In genomic region chr17:26251886-26252538, GRCm38 (mm10) we compare ENCODE assay signal across 8 mouse cellular contexts. TPM values are rescaled to one million over a fixed set of nuclear protein-coding genes. Genes with fewer than 3 reads are reported as not detected.
DNase-seq lines count a peak whose midpoint lies in the region; ATAC-seq lines count a peak whose summit lies in the region.

No protein-coding gene starts in this region.

- DNase-seq in lung, postnatal 36 days, result no peak
- no peak for DNase-seq in limb, embryonic 11.5 days (ENCODE audit: low spot score)
- DNase-seq in frontal cortex, postnatal 14 days (ENCODE audit: low spot score in 2 of 2), result no peak
- DNase-seq in thymus, postnatal 10 days (ENCODE audit: low spot score in 2 of 2), result no peak
- DNase-seq in adrenal gland, postnatal 25 days, result no peak

- no peak for ATAC-seq in lung, embryonic 15.5 days (ENCODE audit: borderline replicate concordance, extremely low read depth, low FRiP score, low TSS enrichment)
- no peak for ATAC-seq in embryonic facial prominence, embryonic 12.5 days (ENCODE audit: insufficient number of reproducible peaks, insufficient read depth, low FRiP score, low TSS enrichment)
- no peak for ATAC-seq in limb, embryonic 11.5 days (ENCODE audit: insufficient number of reproducible peaks, low FRiP score, low TSS enrichment, low read depth)
- ATAC-seq in stomach, embryonic 14.5 days (ENCODE audit: insufficient number of reproducible peaks, insufficient read depth, low FRiP score, low read depth), result no peak

- no peaks in the 10 kb centered on the region for H3K27me3 ChIP-seq in lung, embryonic 15.5 days
- no peaks in the 10 kb centered on the region for H3K27me3 ChIP-seq in embryonic facial prominence, embryonic 12.5 days
- H3K27me3 ChIP-seq in limb, embryonic 11.5 days (ENCODE audit: control insufficient read depth, insufficient read depth, low read length), result no peaks in the 10 kb centered on the region
- no peaks in the 10 kb centered on the region for H3K27me3 ChIP-seq in stomach, embryonic 14.5 days (ENCODE audit: control insufficient read depth, insufficient read depth, low read length)

- peaks cover 10% of the 10 kb centered on the region for H3K36me3 ChIP-seq in lung, embryonic 15.5 days
- peaks cover 9% of the 10 kb centered on the region for H3K36me3 ChIP-seq in embryonic facial prominence, embryonic 12.5 days
- no peaks in the 10 kb centered on the region; the same call in 1 of the 2 replicates for H3K36me3 ChIP-seq in limb, embryonic 11.5 days (ENCODE audit: control insufficient read depth, insufficient read depth, low read length)
- H3K36me3 ChIP-seq in stomach, embryonic 14.5 days (ENCODE audit: control insufficient read depth, insufficient read depth, low read length), result peaks cover 11% of the 10 kb centered on the region

- H3K9ac ChIP-seq in lung, embryonic 15.5 days, result no peak overlapping the region
- H3K9ac ChIP-seq in embryonic facial prominence, embryonic 12.5 days, result no peak overlapping the region
- H3K9ac ChIP-seq in limb, embryonic 11.5 days (ENCODE audit: low read length), result no peak overlapping the region
- no peak overlapping the region; the same call in 1 of the 2 replicates for H3K9ac ChIP-seq in stomach, embryonic 14.5 days (replicated peaks; ENCODE audit: low read depth, low read length)

- peak overlapping the region; percentile 96 for H3K4me3 ChIP-seq in lung, embryonic 15.5 days
- H3K4me3 ChIP-seq in embryonic facial prominence, embryonic 12.5 days, result peak overlapping the region; percentile 98; the same call in 1 of the 2 replicates
- H3K4me3 ChIP-seq in limb, embryonic 11.5 days (ENCODE audit: low read depth, low read length), result peak overlapping the region; percentile 89; the same call in 1 of the 2 replicates
- H3K4me3 ChIP-seq in stomach, embryonic 14.5 days (ENCODE audit: low read depth, low read length), result peak overlapping the region; percentile 73; the same call in 1 of the 2 replicates

- peaks cover 14% of the 10 kb centered on the region for H3K4me1 ChIP-seq in lung, embryonic 15.5 days
- H3K4me1 ChIP-seq in embryonic facial prominence, embryonic 12.5 days, result peaks cover 11% of the 10 kb centered on the region
- 0 out of 2 replicates have a peak, but pooled peaks cover 3% of the 10 kb centered on the region for H3K4me1 ChIP-seq in limb, embryonic 11.5 days (ENCODE audit: control insufficient read depth, insufficient read depth, low read length)
- peaks cover 6% of the 10 kb centered on the region for H3K4me1 ChIP-seq in stomach, embryonic 14.5 days (ENCODE audit: control insufficient read depth, insufficient read depth, low read length)

- no peaks in the 10 kb centered on the region for H3K9me3 ChIP-seq in lung, embryonic 15.5 days
- H3K9me3 ChIP-seq in embryonic facial prominence, embryonic 12.5 days, result no peaks in the 10 kb centered on the region
- H3K9me3 ChIP-seq in limb, embryonic 11.5 days (ENCODE audit: control insufficient read depth, low read length), result no peaks in the 10 kb centered on the region
- H3K9me3 ChIP-seq in stomach, embryonic 14.5 days (ENCODE audit: control insufficient read depth, low read depth, low read length), result no peaks in the 10 kb centered on the region

- H3K4me2 ChIP-seq in lung, embryonic 15.5 days, result peak overlapping the region; percentile 70
- H3K4me2 ChIP-seq in embryonic facial prominence, embryonic 12.5 days (replicated peaks), result peak overlapping the region; percentile 71
- peak overlapping the region; percentile 64; the same call in 1 of the 2 replicates for H3K4me2 ChIP-seq in limb, embryonic 11.5 days (ENCODE audit: low read depth, severe bottlenecking)
- H3K4me2 ChIP-seq in stomach, embryonic 14.5 days (replicated peaks; ENCODE audit: low read depth, low read length), result peak overlapping the region; percentile 92

- peak overlapping the region; percentile 98 for H3K27ac ChIP-seq in lung, embryonic 15.5 days
- H3K27ac ChIP-seq in embryonic facial prominence, embryonic 12.5 days, result no peak overlapping the region; the same call in 1 of the 2 replicates
- no peak overlapping the region for H3K27ac ChIP-seq in limb, embryonic 11.5 days (replicated peaks; ENCODE audit: low read depth, low read length)
- peak overlapping the region; percentile 98; the same call in 1 of the 2 replicates for H3K27ac ChIP-seq in stomach, embryonic 14.5 days (ENCODE audit: low read length)

- 48% methylated on average over 4 of the region's 4 CpGs for WGBS in lung, embryonic 15.5 days
- WGBS in embryonic facial prominence, embryonic 12.5 days, result 57% methylated on average over 4 of the region's 4 CpGs
- WGBS in limb, embryonic 11.5 days, result 65% methylated on average over 4 of the region's 4 CpGs
- 54% methylated on average over 4 of the region's 4 CpGs for WGBS in stomach, embryonic 14.5 days

RNA-seq across cellular contexts. Expression of gene Luc7l, which starts 0.7 kb away (rescaled TPM):
- polyA plus RNA-seq in lung, embryonic 15.5 days (2015; fragmentation: Nextera tagmentation; extraction: Ambion mirVana), result 88.3 and 90.1 TPM in 2 replicates
- polyA plus RNA-seq in embryonic facial prominence, embryonic 12.5 days (2016; fragmentation: Nextera tagmentation; extraction: Ambion mirVana), result 153 and 155 TPM in 2 replicates
- polyA plus RNA-seq in limb, embryonic 11.5 days (2014; fragmentation: Nextera tagmentation; extraction: Ambion mirVana), result 146 and 153 TPM in 2 replicates
- 106 and 108 TPM in 2 replicates for polyA plus RNA-seq in stomach, embryonic 14.5 days (2014; fragmentation: Nextera tagmentation; extraction: Ambion mirVana)
- total RNA-seq in adrenal gland, postnatal 25 days (2021), result 73.2 and 77.1 TPM in 2 replicates

RNA-seq across cellular contexts. Expression of gene Fam234a, which starts 8.0 kb away (rescaled TPM):
- polyA plus RNA-seq in lung, embryonic 15.5 days (2015; fragmentation: Nextera tagmentation; extraction: Ambion mirVana), result 44.4 and 44.7 TPM in 2 replicates
- 37.9 and 40.8 TPM in 2 replicates for polyA plus RNA-seq in embryonic facial prominence, embryonic 12.5 days (2016; fragmentation: Nextera tagmentation; extraction: Ambion mirVana)
- 25.7 and 26.0 TPM in 2 replicates for polyA plus RNA-seq in limb, embryonic 11.5 days (2014; fragmentation: Nextera tagmentation; extraction: Ambion mirVana)
- polyA plus RNA-seq in stomach, embryonic 14.5 days (2014; fragmentation: Nextera tagmentation; extraction: Ambion mirVana), result 49.2 and 51.1 TPM in 2 replicates
- 97.5 and 119 TPM in 2 replicates for total RNA-seq in adrenal gland, postnatal 25 days (2021)

RNA-seq across cellular contexts. Expression of gene Arhgdig, which starts 44.4 kb away (rescaled TPM):
- polyA plus RNA-seq in lung, embryonic 15.5 days (2015; fragmentation: Nextera tagmentation; extraction: Ambion mirVana), result 13.1 and 13.3 TPM in 2 replicates
- 20.7 and 22.9 TPM in 2 replicates for polyA plus RNA-seq in embryonic facial prominence, embryonic 12.5 days (2016; fragmentation: Nextera tagmentation; extraction: Ambion mirVana)
- 3.5 and 4.7 TPM in 2 replicates for polyA plus RNA-seq in limb, embryonic 11.5 days (2014; fragmentation: Nextera tagmentation; extraction: Ambion mirVana)
- polyA plus RNA-seq in stomach, embryonic 14.5 days (2014; fragmentation: Nextera tagmentation; extraction: Ambion mirVana), result 12.9 and 13.6 TPM in 2 replicates
- total RNA-seq in adrenal gland, postnatal 25 days (2021), result 7.5 and 7.7 TPM in 2 replicates

RNA-seq across cellular contexts. Expression of gene Rgs11, which starts 49.3 kb away (rescaled TPM):
- 11.7 and 12.8 TPM in 2 replicates for polyA plus RNA-seq in lung, embryonic 15.5 days (2015; fragmentation: Nextera tagmentation; extraction: Ambion mirVana)
- 4.9 and 7.1 TPM in 2 replicates for polyA plus RNA-seq in embryonic facial prominence, embryonic 12.5 days (2016; fragmentation: Nextera tagmentation; extraction: Ambion mirVana)
- polyA plus RNA-seq in limb, embryonic 11.5 days (2014; fragmentation: Nextera tagmentation; extraction: Ambion mirVana), result 1.1 and 1.8 TPM in 2 replicates
- 18.3 and 19.3 TPM in 2 replicates for polyA plus RNA-seq in stomach, embryonic 14.5 days (2014; fragmentation: Nextera tagmentation; extraction: Ambion mirVana)
- 39.5 and 57.6 TPM in 2 replicates for total RNA-seq in adrenal gland, postnatal 25 days (2021)

RNA-seq across cellular contexts. Expression of gene Pdia2, which starts 53.1 kb away (rescaled TPM):
- 0.39 and 0.78 TPM in 2 replicates for polyA plus RNA-seq in lung, embryonic 15.5 days (2015; fragmentation: Nextera tagmentation; extraction: Ambion mirVana)
- polyA plus RNA-seq in embryonic facial prominence, embryonic 12.5 days (2016; fragmentation: Nextera tagmentation; extraction: Ambion mirVana), result 0.34 and 0.61 TPM in 2 replicates
- polyA plus RNA-seq in limb, embryonic 11.5 days (2014; fragmentation: Nextera tagmentation; extraction: Ambion mirVana), result 0.27 and 1.1 TPM in 2 replicates
- polyA plus RNA-seq in stomach, embryonic 14.5 days (2014; fragmentation: Nextera tagmentation; extraction: Ambion mirVana), result 2.3 and 6.5 TPM in 2 replicates
- 1.6 and 2.3 TPM in 2 replicates for total RNA-seq in adrenal gland, postnatal 25 days (2021)

Comparison
In these comparisons a context has a peak if more than half of its experiments do, and no peak if none do; other contexts are left out.
1. H3K27ac ChIP-seq: peak in lung, embryonic 15.5 days (single experiment) and stomach, embryonic 14.5 days (single experiment); none in embryonic facial prominence, embryonic 12.5 days (single experiment) and limb, embryonic 11.5 days (single experiment).
2. Peak in every context shown above with its lines, with median percentiles within 50 percentile points of each other: H3K4me2 ChIP-seq and H3K4me3 ChIP-seq.